Mouse (Mus musculus) embryo, embryonic 11 days (tissue): ENCODE measurements around the gene Tmem208.

Experiments
- DNase-seq: peaks from one replicate; pipeline ENCODE4 v3.0.0-alpha.2; 2015

Tmem208 gene

GRCm38 (mm10) chr8:105331469-105331868 lies 5.3 kb downstream of the Tmem208 start:
- DNase-seq: no peak

GRCm38 (mm10) chr8:105331931-105332330 lies 5.8 kb downstream of the Tmem208 start:
- DNase-seq: no peak

GRCm38 (mm10) chr8:105332523-105332922 lies 6.4 kb downstream of the Tmem208 start:
- DNase-seq: no peak

- peak; percentile 27 for DNase-seq
Measured at GRCm38 (mm10) chr8:105336373-105337130, 10.4 kb downstream of the Tmem208 start.

- no peak for DNase-seq
Measured at GRCm38 (mm10) chr8:105338992-105339391, 12.8 kb downstream of the Tmem208 start.

GRCm38 (mm10) chr8:105339886-105340635 lies 13.9 kb downstream of the Tmem208 start:
- no peak for DNase-seq

GRCm38 (mm10) chr8:105341399-105341798 lies 15.2 kb downstream of the Tmem208 start:
- DNase-seq: no peak

GRCm38 (mm10) chr8:105342768-105343167 lies 16.6 kb downstream of the Tmem208 start:
- DNase-seq: no peak

GRCm38 (mm10) chr8:105343791-105344574 lies 17.8 kb downstream of the Tmem208 start:
- no peak for DNase-seq

- no peak for DNase-seq
Measured at GRCm38 (mm10) chr8:105345061-105345975, 19.2 kb downstream of the Tmem208 start.

GRCm38 (mm10) chr8:105346611-105347427 lies 20.7 kb downstream of the Tmem208 start:
- peak; percentile 68 for DNase-seq

- DNase-seq: peak; percentile 99
Measured at GRCm38 (mm10) chr8:105347428-105348221, 21.5 kb downstream of the Tmem208 start, which contains the start of gene Fhod1. TSS of gene Fhod1 (minus strand) at chr8:105347953.

GRCm38 (mm10) chr8:105348450-105349095 lies 22.4 kb downstream of the Tmem208 start, which contains the start of gene Slc9a5:
TSS of gene Slc9a5 (plus strand) at chr8:105348843.
- peak; percentile 90 for DNase-seq

- DNase-seq: peak; percentile 71
Measured at GRCm38 (mm10) chr8:105349096-105349771, 23.1 kb downstream of the Tmem208 start.

- no peak for DNase-seq
Measured at GRCm38 (mm10) chr8:105350186-105350585, 24.0 kb downstream of the Tmem208 start.

- DNase-seq: no peak
Measured at GRCm38 (mm10) chr8:105353583-105354135, 27.5 kb downstream of the Tmem208 start.

GRCm38 (mm10) chr8:105354549-105354948 lies 28.4 kb downstream of the Tmem208 start:
- no peak for DNase-seq

- peak; percentile 66 for DNase-seq
Measured at GRCm38 (mm10) chr8:105355179-105356024, 29.2 kb downstream of the Tmem208 start.
